Mouse (Mus musculus) T-helper 1 cell (primary cell): Measurements from ENCODE around the gene Olfr748.
"Not testable (repeated sequence)": the region's sequence is repeated elsewhere in the genome, so short reads cannot be mapped to it uniquely, and the experiment has no call there.

Experiments used
- in situ Hi-C: fragments of 300-600 bp; cut with MboI, MseI; formaldehyde crosslinking; loops from one replicate; pipeline ENCODE4 v1.15.1; 2025; ENCODE audit warnings: high pct_unique_total_duplicates

Olfr748 gene

GRCm38 (mm10) chr14:50707073-50707472, at the start of gene Olfr748:
Gene Olfr748, plus strand, starts transcription at chr14:50707373.
- in situ Hi-C loops = no loop called here

GRCm38 (mm10) chr14:50693106-50693505, 14.1 kb upstream of the Olfr748 start, which contains the start of gene Olfr747:
Gene Olfr747, minus strand, starts transcription at chr14:50693206.
- in situ Hi-C loops = no loop called here

- in situ Hi-C loops = not testable (repeated sequence)
Measured at GRCm38 (mm10) chr14:50719875-50720274, 12.7 kb downstream of the Olfr748 start.

DNA sequence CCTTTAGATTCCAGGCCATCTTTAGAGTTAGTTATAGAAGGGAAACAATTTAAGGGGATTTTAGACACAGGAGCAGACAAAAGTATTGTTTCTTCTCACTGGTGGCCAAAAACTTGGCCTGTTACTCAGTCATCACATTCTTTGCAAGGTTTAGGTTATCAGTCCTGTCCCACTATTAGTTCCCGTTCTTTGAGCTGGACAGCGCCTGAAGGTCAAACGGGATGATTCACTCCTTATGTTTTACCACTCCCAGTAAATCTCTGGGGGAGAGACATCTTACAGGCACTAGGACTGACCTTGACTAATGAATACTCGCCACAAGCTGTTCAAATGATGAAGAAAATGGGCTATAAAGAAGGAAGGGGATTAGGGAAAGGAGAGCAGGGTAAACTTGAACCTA, 15.2 kb downstream of the Olfr748 start:
- in situ Hi-C loops = not testable (repeated sequence)

- in situ Hi-C loops = no loop called here
Measured at GRCm38 (mm10) chr14:50740334-50740733, 33.2 kb downstream of the Olfr748 start.

- in situ Hi-C loops = no loop called here
Measured at GRCm38 (mm10) chr14:50741584-50741983, 34.4 kb downstream of the Olfr748 start.

DNA sequence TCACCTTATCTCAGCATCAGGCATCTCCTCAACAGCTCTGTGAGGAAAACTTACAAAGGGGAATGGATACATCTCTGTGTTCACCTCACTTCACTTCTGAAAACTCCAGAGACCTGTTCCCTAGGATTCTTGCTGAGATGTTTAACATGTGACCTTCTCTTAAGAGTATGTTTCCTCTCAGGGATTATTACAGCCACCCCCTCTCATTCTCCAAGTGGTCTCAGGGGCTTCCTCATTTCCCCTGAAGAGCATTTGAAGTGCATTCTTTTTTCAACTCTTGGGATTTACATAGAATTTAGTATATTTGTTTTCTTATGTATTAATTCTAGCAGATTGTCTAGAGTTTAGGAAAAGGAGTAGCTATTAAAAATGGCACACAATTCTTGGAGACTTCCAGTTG, 37.8 kb downstream of the Olfr748 start, which contains the start of gene Olfr749:
TSS of gene Olfr749 (minus strand) at position 101 of the 400 bp plus-strand sequence.
- in situ Hi-C loops = no loop called here

GRCm38 (mm10) chr14:50758416-50759085, 51.4 kb downstream of the Olfr748 start:
- in situ Hi-C loops = loop anchor here (25.0 kb wide), 1 partner anchor 696 kb away; no protein-coding TSS in a partner anchor
